11 mouse cellular contexts compared by ENCODE assay signal in the genomic region with DNA sequence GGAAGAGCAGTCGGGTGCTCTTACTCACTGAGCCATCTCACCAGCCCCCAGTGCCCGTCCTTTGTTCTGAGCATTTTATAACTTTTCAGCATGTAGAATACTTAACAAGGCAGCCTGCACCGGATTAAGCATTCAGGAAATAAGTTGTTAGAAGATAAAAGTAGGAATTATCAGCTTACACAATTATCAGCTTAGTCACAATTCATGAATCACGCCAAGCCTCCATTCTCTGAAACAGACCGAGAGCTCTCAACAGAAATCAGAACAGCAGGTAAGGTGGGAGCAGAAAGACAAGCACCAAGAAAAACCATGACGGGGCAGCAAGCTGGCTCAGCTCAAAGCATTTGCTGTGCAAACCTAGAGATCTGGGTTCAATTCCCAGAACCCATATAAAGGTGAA.
"Had no signal": no experiment of that assay in that cellular context is flagged by ENCODE, and none has a peak within 500 bp of the region (broad histone marks: within the 10 kb centered on the region; RNA-seq: fewer than 3 reads in every experiment).

No protein-coding gene starts in this region.

- DNase-seq: kidney, adult 11 months; kidney, postnatal 14 days; left cerebral cortex, postnatal 4 days; lung, adult 18-20 months; midbrain, embryonic 14.5 days; right cerebral cortex, postnatal 14 days; thymus, postnatal 4 days had no signal

- H3K27ac ChIP-seq: limb, embryonic 13.5 days; liver, embryonic 14.5 days; midbrain, embryonic 10.5 days had no signal

- H3K36me3 ChIP-seq: kidney, embryonic 15.5 days; limb, embryonic 13.5 days; midbrain, embryonic 10.5 days had no signal

- H3K27me3 ChIP-seq: kidney, embryonic 15.5 days; limb, embryonic 13.5 days had no signal

- H3K4me3 ChIP-seq: kidney, embryonic 15.5 days; limb, embryonic 13.5 days; midbrain, embryonic 10.5 days had no signal
